Mouse (Mus musculus): ENCODE results near the gene Cdkn1a. TPM values are rescaled to one million over a fixed set of nuclear protein-coding genes. Genes with fewer than 3 reads are reported as not detected.
"Not testable (repeated sequence)": the region's sequence is repeated elsewhere in the genome, so short reads cannot be mapped to it uniquely, and the experiment has no call there.

The Cdkn1a gene
- polyA plus RNA-seq, 1 experiment = 293 TPM

GRCm38 (mm10) chr17:29065245-29065940 lies 25.4 kb upstream of the Cdkn1a start:
- Histone ChIP-seq H3K36me3 (ENCODE audit: control insufficient read depth, insufficient read depth, low read length) (no peaks in the 10 kb centered on the region), H3K4me1 (ENCODE audit: control insufficient read depth, insufficient read depth, insufficient read length, low read length) (no peaks in the 10 kb centered on the region), H3K27me3 (ENCODE audit: control insufficient read depth, insufficient read depth, low read length) (no peaks in the 10 kb centered on the region), H3K4me3 (ENCODE audit: low read depth, low read length) (no peak overlapping the region), H3K27ac (ENCODE audit: insufficient read depth, low read depth, low read length) (no peak overlapping the region)
- WGBS = 92% methylated on average over 21 of the region's 21 CpGs
- TF ChIP-seq CTCF (IDR thresholded peaks at IDR 0.05; ENCODE audit: extremely low read depth, insufficient read length, insufficient replicate concordance, low read depth, low read length) = no peak
- TF ChIP-seq POLR2A (IDR thresholded peaks at IDR 0.05; ENCODE audit: low read depth, low read length) = no peak

- no peak overlapping the region for H3K4me3 ChIP-seq (ENCODE audit: low read depth, low read length)
- H3K4me1 ChIP-seq (ENCODE audit: control insufficient read depth, insufficient read depth, insufficient read length, low read length) = no peaks in the 10 kb centered on the region
- no peaks in the 10 kb centered on the region for H3K36me3 ChIP-seq (ENCODE audit: control insufficient read depth, insufficient read depth, low read length)
- 90% methylated on average over 3 of the region's 3 CpGs for WGBS
- H3K27ac ChIP-seq (ENCODE audit: insufficient read depth, low read depth, low read length) = no peak overlapping the region
- no peaks in the 10 kb centered on the region for H3K27me3 ChIP-seq (ENCODE audit: control insufficient read depth, insufficient read depth, low read length)
- TF ChIP-seq POLR2A (IDR thresholded peaks at IDR 0.05; ENCODE audit: low read depth, low read length) = no peak
- no peak for TF ChIP-seq CTCF (IDR thresholded peaks at IDR 0.05; ENCODE audit: extremely low read depth, insufficient read length, insufficient replicate concordance, low read depth, low read length)
Observed at GRCm38 (mm10) chr17:29065971-29066370, 24.8 kb upstream of the Cdkn1a start.

GRCm38 (mm10) chr17:29067416-29067815 lies 23.4 kb upstream of the Cdkn1a start:
- H3K36me3 ChIP-seq (ENCODE audit: control insufficient read depth, insufficient read depth, low read length); H3K27ac ChIP-seq (ENCODE audit: insufficient read depth, low read depth, low read length); H3K4me3 ChIP-seq (ENCODE audit: low read depth, low read length); H3K4me1 ChIP-seq (ENCODE audit: control insufficient read depth, insufficient read depth, insufficient read length, low read length); H3K27me3 ChIP-seq (ENCODE audit: control insufficient read depth, insufficient read depth, low read length): not testable (repeated sequence)
- WGBS = 71% methylated on average over 3 of the region's 3 CpGs

- Histone ChIP-seq H3K36me3 (ENCODE audit: control insufficient read depth, insufficient read depth, low read length) (no peaks in the 10 kb centered on the region), H3K27ac (ENCODE audit: insufficient read depth, low read depth, low read length) (no peak overlapping the region), H3K4me3 (ENCODE audit: low read depth, low read length) (no peak overlapping the region), H3K27me3 (ENCODE audit: control insufficient read depth, insufficient read depth, low read length) (no peaks in the 10 kb centered on the region), H3K4me1 (ENCODE audit: control insufficient read depth, insufficient read depth, insufficient read length, low read length) (no peaks in the 10 kb centered on the region)
- WGBS = 64% methylated on average over 5 of the region's 5 CpGs
- TF ChIP-seq CTCF (IDR thresholded peaks at IDR 0.05; ENCODE audit: extremely low read depth, insufficient read length, insufficient replicate concordance, low read depth, low read length) (no peak), POLR2A (IDR thresholded peaks at IDR 0.05; ENCODE audit: low read depth, low read length) (no peak)
Observed at GRCm38 (mm10) chr17:29067847-29068246, 22.9 kb upstream of the Cdkn1a start.

GRCm38 (mm10) chr17:29069063-29069462 lies 21.7 kb upstream of the Cdkn1a start:
- no peaks in the 10 kb centered on the region for H3K27me3 ChIP-seq (ENCODE audit: control insufficient read depth, insufficient read depth, low read length)
- no peaks in the 10 kb centered on the region for H3K4me1 ChIP-seq (ENCODE audit: control insufficient read depth, insufficient read depth, insufficient read length, low read length)
- no peak overlapping the region for H3K4me3 ChIP-seq (ENCODE audit: low read depth, low read length)
- H3K27ac ChIP-seq (ENCODE audit: insufficient read depth, low read depth, low read length) = no peak overlapping the region
- TF ChIP-seq CTCF (IDR thresholded peaks at IDR 0.05; ENCODE audit: extremely low read depth, insufficient read length, insufficient replicate concordance, low read depth, low read length) (no peak), POLR2A (IDR thresholded peaks at IDR 0.05; ENCODE audit: low read depth, low read length) (no peak)
- WGBS = 88% methylated on average over 10 of the region's 10 CpGs
- H3K36me3 ChIP-seq (ENCODE audit: control insufficient read depth, insufficient read depth, low read length) = no peaks in the 10 kb centered on the region

- H3K4me1 ChIP-seq (ENCODE audit: control insufficient read depth, insufficient read depth, insufficient read length, low read length) = no peaks in the 10 kb centered on the region
- WGBS = 68% methylated on average over 5 of the region's 5 CpGs
Observed at GRCm38 (mm10) chr17:29071820-29072219, 19.0 kb upstream of the Cdkn1a start.

GRCm38 (mm10) chr17:29072701-29073307 lies 18.0 kb upstream of the Cdkn1a start:
- Histone ChIP-seq H3K4me1 (ENCODE audit: control insufficient read depth, insufficient read depth, insufficient read length, low read length) (no peaks in the 10 kb centered on the region), H3K27me3 (ENCODE audit: control insufficient read depth, insufficient read depth, low read length) (no peaks in the 10 kb centered on the region), H3K27ac (ENCODE audit: insufficient read depth, low read depth, low read length) (no peak overlapping the region), H3K36me3 (ENCODE audit: control insufficient read depth, insufficient read depth, low read length) (no peaks in the 10 kb centered on the region), H3K4me3 (ENCODE audit: low read depth, low read length) (no peak overlapping the region)
- TF ChIP-seq CTCF (IDR thresholded peaks at IDR 0.05; ENCODE audit: extremely low read depth, insufficient read length, insufficient replicate concordance, low read depth, low read length) (no peak), POLR2A (IDR thresholded peaks at IDR 0.05; ENCODE audit: low read depth, low read length) (no peak)
- 18% methylated on average over 11 of the region's 11 CpGs for WGBS

More at GRCm38 (mm10) chr17:29071820-29072219, 19.0 kb upstream of the Cdkn1a start:
- no peak overlapping the region for H3K4me3 ChIP-seq (ENCODE audit: low read depth, low read length)
- H3K27ac ChIP-seq (ENCODE audit: insufficient read depth, low read depth, low read length) = no peak overlapping the region
- no peak for TF ChIP-seq POLR2A (IDR thresholded peaks at IDR 0.05; ENCODE audit: low read depth, low read length)
- no peak for TF ChIP-seq CTCF (IDR thresholded peaks at IDR 0.05; ENCODE audit: extremely low read depth, insufficient read length, insufficient replicate concordance, low read depth, low read length)
- no peaks in the 10 kb centered on the region for H3K36me3 ChIP-seq (ENCODE audit: control insufficient read depth, insufficient read depth, low read length)
- H3K27me3 ChIP-seq (ENCODE audit: control insufficient read depth, insufficient read depth, low read length) = no peaks in the 10 kb centered on the region

Data from small intestine, adult 2 months (tissue).